Mouse (Mus musculus) G1E (cell line): ENCODE measurements around the gene Srpr. TPM values are rescaled to one million over a fixed set of nuclear protein-coding genes. Genes with fewer than 3 reads are reported as not detected.

ENCODE experiments used
- ATAC-seq: 2 replicates; pipeline ENCODE4 v1.8.0; 2016; ENCODE audit warnings: mild to moderate bottlenecking; ENCODE audit not compliant: insufficient number of reproducible peaks, poor library complexity, low FRiP score, severe bottlenecking; ENCODE audit errors: extremely low read depth
- DNase-seq: peaks from one replicate; pipeline ENCODE4 v3.0.0; 2012; ENCODE audit warnings: low spot score
- H3K27me3 ChIP-seq: 2 replicates; pipeline ENCODE4 v1.6.1; 2012; ENCODE audit warnings: mild to moderate bottlenecking, low read length, inconsistent platforms; ENCODE audit not compliant: insufficient read depth
- H3K36me3 ChIP-seq: replicated peaks from 2 replicates; pipeline ENCODE3; 2012; ENCODE audit warnings: mild to moderate bottlenecking, inconsistent platforms
- H3K4me1 ChIP-seq: 2 replicates; pipeline ENCODE4 v1.6.1; 2012; ENCODE audit warnings: low read depth, low read length, inconsistent platforms, mixed read lengths; ENCODE audit not compliant: insufficient read depth
- H3K4me3 ChIP-seq: 2 replicates; pipeline ENCODE4 v1.5.1; 2012; ENCODE audit warnings: low read depth, mild to moderate bottlenecking, inconsistent platforms, low read length, moderate library complexity, mixed read lengths
- H3K9me3 ChIP-seq: replicated peaks from 2 replicates; pipeline ENCODE4 v1.6.1; 2012; ENCODE audit warnings: inconsistent platforms
- CTCF ChIP-seq: IDR thresholded peaks from 2 replicates; pipeline ENCODE4 v1.5.1; 2012; ENCODE audit warnings: low read depth, low read length, inconsistent platforms, mixed read lengths
- GATA1 ChIP-seq: IDR thresholded peaks from 2 replicates; pipeline ENCODE4 v1.6.1; 2012; ENCODE audit warnings: borderline replicate concordance, low read length, inconsistent platforms, mixed read lengths
- GATA2 ChIP-seq: IDR thresholded peaks from 2 replicates; pipeline ENCODE4 v1.6.1; 2012; ENCODE audit warnings: low read depth, low read length, inconsistent platforms, borderline replicate concordance
- POLR2AphosphoS5 ChIP-seq: IDR thresholded peaks from 2 replicates; pipeline ENCODE4 v1.6.1; 2012; ENCODE audit warnings: low read depth, low read length, inconsistent platforms; ENCODE audit not compliant: insufficient replicate concordance
- TAL1 ChIP-seq: conservative IDR thresholded peaks from 2 replicates; pipeline ENCODE4 v1.6.1; 2012; ENCODE audit warnings: low read depth, low read length, inconsistent platforms, mixed read lengths
- polyA plus RNA-seq: library from polyadenylated mRNA; stranded (reverse); fragments of >175 nt; gene quantifications from 2 replicates; pipeline ENCODE4 v1.2.3, GENCODE M21; 2012
- total RNA-seq, 2 experiments: library from RNA; stranded (forward) in 1 of 2; stranded (reverse) in 1 of 2; fragments of 200-1000 nt in 1 of 2; fragments of >200 nt in 1 of 2; fragmentation: Nextera tagmentation in 1 of 2; gene quantifications; 2 replicates each; pipeline ENCODE4 v1.2.3; 2014 to 2017

Gene Srpr
- total and polyA plus RNA-seq, 3 experiments: 7.0 to 62.1 (median 42.1) TPM

DNA sequence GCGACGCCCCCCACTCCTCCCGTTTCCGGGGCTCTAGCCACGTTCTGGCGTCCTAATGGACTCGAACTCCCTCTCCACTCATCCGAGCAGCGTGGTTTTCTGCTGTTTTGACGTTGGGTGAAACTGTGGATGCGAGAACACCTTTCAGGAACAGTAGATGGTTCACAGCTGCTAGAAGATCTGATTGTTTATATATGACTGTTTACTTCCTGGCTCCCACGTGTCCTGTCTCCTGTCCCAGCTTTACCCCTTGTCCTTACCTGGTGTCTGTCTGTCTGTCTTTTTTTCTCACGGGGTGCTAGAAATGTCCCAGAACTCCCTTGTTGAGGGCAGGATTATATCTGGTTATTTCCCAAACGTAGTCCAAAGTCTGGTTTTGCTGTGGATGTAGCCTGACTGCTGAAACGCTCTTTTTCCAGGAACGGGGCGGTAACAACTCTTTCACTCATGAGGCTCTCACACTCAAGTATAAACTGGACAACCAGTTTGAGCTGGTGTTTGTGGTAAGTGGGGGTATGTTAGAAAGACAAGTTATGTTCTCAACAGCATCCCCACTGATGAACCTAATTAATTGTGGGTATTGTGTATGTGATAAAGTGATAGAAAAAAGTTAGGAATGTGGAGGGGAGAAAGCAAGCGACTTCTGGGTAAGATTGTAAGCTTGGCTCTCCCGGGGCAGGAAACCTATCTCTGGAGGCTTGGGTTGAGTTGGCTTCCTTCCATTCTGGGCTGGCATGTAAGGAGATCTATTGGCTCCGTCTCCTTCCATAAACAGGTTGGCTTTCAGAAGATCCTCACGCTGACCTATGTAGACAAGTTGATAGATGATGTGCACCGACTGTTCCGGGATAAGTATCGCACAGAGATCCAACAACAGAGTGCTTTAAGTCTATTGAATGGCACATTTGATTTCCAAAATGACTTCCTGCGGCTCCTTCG, 11.9 kb downstream of the Srpr start:
- peak overlapping the region; percentile 99 for H3K4me3 ChIP-seq
- DNase-seq (peak; percentile 13), ATAC-seq (no peak)
- no peaks in the 10 kb centered on the region for H3K9me3 ChIP-seq
- H3K4me1 ChIP-seq: peaks cover 45% of the 10 kb centered on the region
- no peaks in the 10 kb centered on the region for H3K27me3 ChIP-seq
- no peak for TF ChIP-seq POLR2AphosphoS5
- no peak for TF ChIP-seq TAL1
- no peak for TF ChIP-seq GATA2
- no peak for TF ChIP-seq CTCF
- TF ChIP-seq GATA1: no peak
- H3K36me3 ChIP-seq: peaks cover 76% of the 10 kb centered on the region

DNA sequence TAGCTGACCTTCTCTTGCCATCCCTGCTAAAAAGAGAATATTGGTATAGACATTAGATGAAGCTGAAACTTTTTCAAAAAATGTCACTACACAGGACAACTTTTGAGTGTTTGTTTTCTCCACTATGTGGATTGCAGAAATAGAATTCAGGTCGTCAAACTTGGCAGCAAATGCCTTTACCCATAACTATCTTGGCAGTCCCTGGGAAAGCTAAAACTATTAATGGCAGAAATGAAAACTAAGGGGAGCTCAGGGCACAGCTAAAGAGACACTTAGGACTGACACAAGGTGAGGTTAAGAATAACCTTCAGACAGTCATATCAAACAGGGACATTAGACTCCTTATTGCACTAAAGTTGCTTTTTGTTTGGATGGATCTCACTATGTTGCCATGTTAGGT, 18.0 kb downstream of the Srpr start:
- DNase-seq (no peak), ATAC-seq (no peak)
- H3K36me3 ChIP-seq: peaks cover 87% of the 10 kb centered on the region
- H3K4me3 ChIP-seq: no peak overlapping the region
- H3K27me3 ChIP-seq: no peaks in the 10 kb centered on the region
- H3K4me1 ChIP-seq: peaks cover 14% of the 10 kb centered on the region; the same call in 1 of the 2 replicates
- TF ChIP-seq GATA2 (no peak), POLR2AphosphoS5 (no peak), GATA1 (no peak), TAL1 (no peak), CTCF (no peak)
- H3K9me3 ChIP-seq: no peaks in the 10 kb centered on the region

DNA sequence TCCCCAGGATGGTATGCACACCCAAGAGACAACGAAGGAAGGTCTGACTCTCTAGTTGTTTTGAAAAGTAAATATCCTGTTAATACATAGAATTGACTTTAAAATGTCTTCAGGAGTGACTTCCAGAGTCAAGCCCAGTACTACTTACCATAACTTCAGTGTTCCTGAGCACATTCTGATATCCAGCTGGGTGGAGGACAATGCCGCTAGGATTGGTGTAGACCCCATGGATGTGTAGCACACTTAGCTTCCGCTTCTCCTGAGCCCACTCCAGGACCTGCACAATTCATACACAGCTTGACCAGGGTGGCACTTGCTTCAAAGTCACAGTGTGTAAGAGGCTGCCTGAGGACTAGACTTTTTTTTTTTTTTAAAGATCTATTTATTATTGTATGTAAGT, 23.5 kb downstream of the Srpr start:
- peaks cover 77% of the 10 kb centered on the region for H3K36me3 ChIP-seq
- H3K4me1 ChIP-seq: peaks cover 2% of the 10 kb centered on the region; the same call in 1 of the 2 replicates
- H3K27me3 ChIP-seq: no peaks in the 10 kb centered on the region
- H3K4me3 ChIP-seq: no peak overlapping the region
- TF ChIP-seq CTCF (no peak), POLR2AphosphoS5 (no peak), GATA2 (no peak), GATA1 (no peak), TAL1 (no peak)
- DNase-seq (no peak), ATAC-seq (no peak)
- H3K9me3 ChIP-seq: no peaks in the 10 kb centered on the region

DNA sequence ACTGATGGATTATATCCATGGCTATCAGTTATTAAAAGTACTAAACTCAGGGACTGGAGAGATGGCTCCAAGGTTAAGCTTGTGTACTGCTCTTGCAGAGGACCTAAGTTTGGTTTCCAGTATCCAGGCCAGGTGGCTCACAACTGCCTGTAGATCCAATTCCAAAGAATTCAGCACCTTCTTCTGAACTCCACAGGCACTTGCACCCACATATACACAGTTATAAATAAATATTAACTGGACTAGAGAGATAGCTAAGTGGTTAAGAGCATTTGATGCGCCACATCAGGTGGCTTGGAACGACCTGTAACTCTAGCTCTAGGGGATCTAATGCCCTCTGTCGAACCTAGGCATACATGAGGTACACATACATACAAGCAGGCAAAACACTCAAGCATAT, 28.7 kb downstream of the Srpr start:
- Histone ChIP-seq H3K36me3 (peaks cover 78% of the 10 kb centered on the region), H3K4me3 (no peak overlapping the region), H3K9me3 (no peaks in the 10 kb centered on the region), H3K27me3 (no peaks in the 10 kb centered on the region), H3K4me1 (peaks cover 12% of the 10 kb centered on the region)
- TF ChIP-seq POLR2AphosphoS5 (no peak), GATA1 (no peak), TAL1 (no peak), CTCF (no peak), GATA2 (no peak)
- no peak for DNase-seq
- no peak for ATAC-seq

DNA sequence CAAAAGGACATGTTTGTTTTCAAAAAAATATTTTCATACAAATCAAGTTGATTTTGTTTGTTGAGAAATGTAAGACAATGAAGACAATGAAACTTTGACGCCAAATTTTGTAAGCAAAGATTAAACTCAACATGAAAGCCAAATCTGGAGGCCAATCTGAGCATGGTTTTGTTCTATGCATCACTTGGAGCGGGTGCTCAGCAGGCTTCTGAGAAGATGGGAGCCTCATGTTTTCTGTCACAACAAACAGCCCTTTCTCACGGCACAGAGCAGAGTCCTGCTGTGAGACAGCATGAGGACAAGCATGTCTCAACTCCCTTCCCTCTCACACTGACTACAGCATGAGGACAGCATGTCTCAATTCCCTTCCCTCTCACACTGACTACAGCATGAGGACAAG, 36.0 kb downstream of the Srpr start:
- no peak for TF ChIP-seq TAL1
- TF ChIP-seq GATA2: no peak
- TF ChIP-seq GATA1: no peak
- TF ChIP-seq POLR2AphosphoS5: no peak
- no peak for TF ChIP-seq CTCF
- Histone ChIP-seq H3K4me3 (no peak overlapping the region), H3K36me3 (peaks cover 81% of the 10 kb centered on the region), H3K9me3 (no peaks in the 10 kb centered on the region), H3K4me1 (peaks cover 10% of the 10 kb centered on the region), H3K27me3 (no peaks in the 10 kb centered on the region)
- no peak for ATAC-seq
- no peak for DNase-seq

DNA sequence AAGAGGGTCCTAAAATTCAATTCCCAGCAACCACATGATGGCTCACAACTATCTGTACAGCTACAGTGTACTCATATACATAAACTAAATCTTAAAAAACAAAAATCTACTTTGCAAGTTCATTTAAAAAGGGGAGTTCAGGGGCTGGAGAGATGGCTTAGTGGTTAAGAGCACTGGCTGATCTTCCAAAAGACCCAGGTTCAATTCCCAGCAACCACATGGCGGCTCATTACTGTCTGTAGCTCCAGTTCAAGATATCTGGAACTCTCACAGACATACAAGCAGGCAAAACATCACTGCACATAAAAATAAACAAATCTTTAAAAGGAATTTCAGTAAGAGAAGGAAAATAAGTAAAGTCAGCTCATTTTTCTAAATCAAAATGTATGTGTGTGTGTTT, 38.4 kb downstream of the Srpr start:
- DNase-seq (no peak), ATAC-seq (no peak)
- no peak overlapping the region for H3K4me3 ChIP-seq
- no peaks in the 10 kb centered on the region for H3K9me3 ChIP-seq
- no peaks in the 10 kb centered on the region for H3K27me3 ChIP-seq
- TF ChIP-seq CTCF: no peak
- no peak for TF ChIP-seq GATA2
- TF ChIP-seq GATA1: no peak
- no peak for TF ChIP-seq TAL1
- TF ChIP-seq POLR2AphosphoS5: no peak
- peaks cover 59% of the 10 kb centered on the region for H3K36me3 ChIP-seq
- H3K4me1 ChIP-seq: 0 out of 2 replicates have a peak, but pooled peaks cover 2% of the 10 kb centered on the region
